Mouse (Mus musculus) CH12.LX (cell line): Measurements from ENCODE around the gene Galr2.

Experiments used
- CHD2 ChIP-seq: IDR thresholded peaks from 2 replicates; pipeline ENCODE4 v1.6.1; 2011; ENCODE audit warnings: low read length, improper control_type of control experiment
- CTCF ChIP-seq, 2 experiments: IDR thresholded peaks in 1 of 2; conservative IDR thresholded peaks in 1 of 2; 2 replicates each; pipeline ENCODE4 v1.5.1; 2011 to 2012; ENCODE audit warnings: low read depth in 2 of 2, low read length in 2 of 2, improper control_type of control experiment in 1 of 2, inconsistent platforms in 1 of 2, mild to moderate bottlenecking in 1 of 2, moderate library complexity in 1 of 2
- EP300 ChIP-seq: IDR thresholded peaks from 2 replicates; pipeline ENCODE4 v1.6.1; 2011; ENCODE audit warnings: low read length, improper control_type of control experiment
- JUND ChIP-seq: conservative IDR thresholded peaks from 2 replicates; pipeline ENCODE4 v1.6.1; 2011; ENCODE audit warnings: low read depth, low read length, improper control_type of control experiment
- KAT2A ChIP-seq: IDR thresholded peaks from 2 replicates; pipeline ENCODE4 v1.6.1; 2012; ENCODE audit warnings: low read length, improper control_type of control experiment, inconsistent platforms; ENCODE audit not compliant: insufficient replicate concordance
- MXI1 ChIP-seq: IDR thresholded peaks from 2 replicates; pipeline ENCODE4 v1.6.1; 2011; ENCODE audit warnings: mild to moderate bottlenecking, low read depth, low read length, improper control_type of control experiment
- POLR2A ChIP-seq: IDR thresholded peaks from 2 replicates; pipeline ENCODE4 v1.6.1; 2011; ENCODE audit warnings: low read depth, mild to moderate bottlenecking, improper control_type of control experiment, low read length
- RAD21 ChIP-seq: IDR thresholded peaks from 2 replicates; pipeline ENCODE4 v1.6.1; 2011; ENCODE audit warnings: low read depth, mild to moderate bottlenecking, low read length, improper control_type of control experiment, moderate library complexity
- TBP ChIP-seq: conservative IDR thresholded peaks from 2 replicates; pipeline ENCODE4 v1.6.1; 2011; ENCODE audit warnings: low read depth, low read length, improper control_type of control experiment
- USF1 ChIP-seq: IDR thresholded peaks from 2 replicates; pipeline ENCODE4 v1.6.1; 2014; ENCODE audit warnings: low read depth, mild to moderate bottlenecking, inconsistent platforms, low read length, improper control_type of control experiment

- TF ChIP-seq RAD21, result no peak
- TF ChIP-seq CHD2, result no peak
- TF ChIP-seq CTCF (conservative IDR thresholded peaks at IDR 0.05 in 1 of 2, IDR thresholded peaks at IDR 0.05 in 1 of 2; ENCODE audit: low read depth in 2 of 2, low read length in 2 of 2), result no peak
- no peak for TF ChIP-seq USF1
- TF ChIP-seq POLR2A, result no peak
- no peak for TF ChIP-seq TBP
- no peak for TF ChIP-seq JUND
- no peak for TF ChIP-seq KAT2A
- TF ChIP-seq MXI1, result no peak
- TF ChIP-seq EP300, result no peak
Measured at GRCm38 (mm10) chr11:116307762-116308531, 27.2 kb downstream of the Galr2 start.
